Mouse (Mus musculus) cortical plate, adult 2 months (tissue): ENCODE results near the gene Tmed1.

Experiments
- CTCF ChIP-seq: fragments of 200-500 bp; IDR thresholded peaks from 2 replicates; pipeline ENCODE4 v1.5.1; 2011; ENCODE audit warnings: mild to moderate bottlenecking, control low read depth, low read length; ENCODE audit not compliant: insufficient read depth; ENCODE audit errors: extremely low read depth
- POLR2A ChIP-seq: fragments of 200-500 bp; IDR thresholded peaks from 2 replicates; pipeline ENCODE4 v1.6.1; 2011; ENCODE audit warnings: mild to moderate bottlenecking, low read length, control low read depth; ENCODE audit not compliant: insufficient read depth; ENCODE audit errors: extremely low read depth

DNA sequence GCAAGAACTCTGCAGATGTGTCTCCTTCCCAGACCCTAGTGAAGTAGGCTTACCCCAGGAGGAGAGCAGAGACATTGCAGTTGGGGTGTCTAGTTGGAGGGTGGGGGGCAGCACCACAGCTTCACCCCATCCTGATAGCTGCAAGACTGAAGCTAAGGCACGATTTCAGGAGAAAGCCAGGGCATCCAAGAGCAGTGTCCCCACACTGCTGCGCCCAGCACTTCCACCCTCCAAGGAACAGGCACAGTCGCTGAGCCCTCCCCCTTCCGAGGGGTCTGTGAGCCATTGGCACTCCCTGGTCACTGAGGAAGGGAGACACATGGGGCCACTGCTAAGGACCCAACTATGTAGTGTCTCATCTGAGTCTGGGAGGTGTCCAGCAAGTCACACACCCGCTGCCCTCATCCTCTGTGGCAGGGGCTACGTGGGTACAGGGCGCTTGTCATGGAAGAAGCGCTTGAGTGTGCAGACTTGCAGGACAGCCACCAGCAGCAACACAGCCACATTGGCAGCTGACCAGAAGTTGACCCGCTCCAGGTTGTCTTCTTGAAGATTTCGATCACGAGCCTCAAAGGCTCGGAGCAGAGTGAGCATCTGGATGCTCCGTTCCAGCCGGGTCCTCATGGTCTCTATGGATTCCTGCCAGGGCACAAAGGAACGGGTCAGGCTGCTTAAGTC lies 2.2 kb downstream of the Tmed1 start:
- no peak for TF ChIP-seq CTCF
- TF ChIP-seq POLR2A = no peak
